Mouse (Mus musculus) midbrain, embryonic 14.5 days (tissue): ENCODE results near the gene Gm21973. TPM values are rescaled to one million over a fixed set of nuclear protein-coding genes. Genes with fewer than 3 reads are reported as not detected.

Experiments used
- ATAC-seq: fragments of 200-750 bp; cut with Nextera tagmentation; 2 replicates; pipeline ENCODE4 v1.8.0; 2017; ENCODE audit warnings: moderate number of reproducible peaks, moderate library complexity; ENCODE audit not compliant: low FRiP score, low TSS enrichment
- DNase-seq: peaks from one replicate; pipeline ENCODE4 v3.0.0-alpha.2; 2015
- H3K27ac ChIP-seq: fragments of 300-500 bp; sonication (generic); replicated peaks from 2 replicates; pipeline ENCODE4 v1.5.1; 2014; ENCODE audit warnings: mild to moderate bottlenecking, low read depth, low read length, moderate library complexity
- H3K27me3 ChIP-seq: fragments of 300-500 bp; sonication (generic); 2 replicates; pipeline ENCODE4 v1.6.1; 2014; ENCODE audit warnings: low read length, control low read depth, mixed read lengths; ENCODE audit not compliant: control insufficient read depth, insufficient read depth
- H3K36me3 ChIP-seq: fragments of 300-500 bp; sonication (generic); 2 replicates; pipeline ENCODE4 v1.6.1; 2014; ENCODE audit warnings: low read length, control low read depth; ENCODE audit not compliant: control insufficient read depth, insufficient read depth
- H3K4me1 ChIP-seq: fragments of 300-500 bp; sonication (generic); 2 replicates; pipeline ENCODE4 v1.6.1; 2014; ENCODE audit warnings: mild to moderate bottlenecking, antibody characterized with exemption, low read length, control low read depth; ENCODE audit not compliant: control insufficient read depth, insufficient read depth
- H3K4me2 ChIP-seq: fragments of 300-500 bp; sonication (generic); 2 replicates; pipeline ENCODE4 v1.6.1; 2014; ENCODE audit warnings: mild to moderate bottlenecking, low read length, moderate library complexity
- H3K4me3 ChIP-seq: fragments of 300-500 bp; sonication (generic); replicated peaks from 2 replicates; pipeline ENCODE4 v1.5.1; 2014; ENCODE audit warnings: low read depth, low read length
- H3K9ac ChIP-seq: fragments of 300-500 bp; sonication (generic); replicated peaks from 2 replicates; pipeline ENCODE4 v1.6.1; 2014; ENCODE audit warnings: mild to moderate bottlenecking, low read length, moderate library complexity
- H3K9me3 ChIP-seq: fragments of 300-500 bp; sonication (generic); 2 replicates; pipeline ENCODE4 v1.6.1; 2016; ENCODE audit warnings: low read length, control low read depth, mixed read lengths; ENCODE audit not compliant: control insufficient read depth
- WGBS: fragments of 180-500 bp; shearing (Covaris S2); extraction: QIAGEN DNeasy Blood & Tissue Kit; methylation state at CpG from one replicate; pipeline ENCODE4 v1.1.7; 2014; 5-methylcytosine and 5-hydroxymethylcytosine counted together
- polyA plus RNA-seq: library from polyadenylated mRNA; unstranded; fragments of >200 nt; fragmentation: Nextera tagmentation; extraction: Ambion mirVana; gene quantifications from 2 replicates; pipeline ENCODE4 v1.2.1, GENCODE M21; 2014

Gene Gm21973
- polyA plus RNA-seq, 1 experiment from 2014 or later, result not detected

DNA sequence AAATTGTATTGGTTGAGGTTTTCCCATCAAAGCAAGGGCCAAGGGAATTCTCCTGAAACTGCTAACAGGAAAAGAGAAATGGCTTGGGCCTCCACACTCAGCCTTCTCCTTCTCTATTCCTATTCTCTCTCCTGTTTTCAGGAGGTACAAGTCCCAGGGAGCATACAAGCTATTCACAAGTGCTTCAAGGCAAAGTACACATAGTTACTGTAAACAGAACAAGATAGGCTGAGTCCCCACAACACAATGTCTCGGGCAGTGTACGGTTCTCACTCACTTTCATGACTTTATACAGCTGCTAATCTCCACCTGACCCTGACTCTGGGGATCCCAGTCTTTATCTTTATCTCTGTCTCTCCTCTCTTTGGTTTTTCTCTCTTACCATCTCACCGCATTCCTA is 50.2 kb downstream of the Gm21973 start:
- DNase-seq, result no peak
- Histone ChIP-seq H3K4me1 (no peaks in the 10 kb centered on the region), H3K4me2 (no peak overlapping the region), H3K36me3 (no peaks in the 10 kb centered on the region), H3K27ac (no peak overlapping the region), H3K9me3 (no peaks in the 10 kb centered on the region), H3K9ac (no peak overlapping the region), H3K4me3 (no peak overlapping the region), H3K27me3 (no peaks in the 10 kb centered on the region)
- no peak for ATAC-seq
- WGBS, result 86% methylated on average over 3 of the region's 3 CpGs

DNA sequence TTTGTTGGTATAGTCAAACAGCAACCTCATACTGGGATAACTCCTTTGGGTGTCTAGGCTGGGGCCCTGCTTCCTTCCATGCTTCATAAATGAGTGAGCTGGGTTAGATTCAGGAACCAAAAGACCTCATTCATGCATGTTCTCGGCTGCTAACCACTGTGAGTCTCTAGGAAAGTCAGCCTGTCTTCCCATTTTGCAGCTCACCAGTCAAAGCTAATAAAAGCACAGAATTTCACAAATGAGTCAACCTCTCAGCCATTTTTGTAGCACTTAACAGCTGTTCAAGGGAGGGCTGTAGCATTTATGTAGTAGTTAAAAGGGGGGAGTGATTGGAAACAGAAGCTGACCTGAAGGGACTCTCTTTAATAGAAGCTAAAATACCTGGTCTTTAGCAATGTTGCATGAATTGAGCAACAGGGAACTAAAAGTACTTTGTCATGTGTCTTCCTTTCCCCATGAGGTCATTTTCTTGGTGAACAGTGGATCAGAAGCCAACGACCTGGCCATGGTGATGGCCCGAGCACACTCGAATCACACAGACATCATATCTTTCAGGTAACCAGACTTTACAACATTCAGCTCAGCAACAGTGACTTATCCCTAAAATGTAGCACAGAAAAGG is 53.3 kb downstream of the Gm21973 start:
- no peaks in the 10 kb centered on the region for H3K36me3 ChIP-seq
- H3K9ac ChIP-seq, result no peak overlapping the region
- DNase-seq, result no peak
- no peak for ATAC-seq
- no peaks in the 10 kb centered on the region for H3K9me3 ChIP-seq
- H3K4me2 ChIP-seq, result no peak overlapping the region
- H3K27me3 ChIP-seq, result no peaks in the 10 kb centered on the region
- no peaks in the 10 kb centered on the region for H3K4me1 ChIP-seq
- WGBS, result 92% methylated on average over 4 of the region's 4 CpGs
- no peak overlapping the region for H3K27ac ChIP-seq
- H3K4me3 ChIP-seq, result no peak overlapping the region

DNA sequence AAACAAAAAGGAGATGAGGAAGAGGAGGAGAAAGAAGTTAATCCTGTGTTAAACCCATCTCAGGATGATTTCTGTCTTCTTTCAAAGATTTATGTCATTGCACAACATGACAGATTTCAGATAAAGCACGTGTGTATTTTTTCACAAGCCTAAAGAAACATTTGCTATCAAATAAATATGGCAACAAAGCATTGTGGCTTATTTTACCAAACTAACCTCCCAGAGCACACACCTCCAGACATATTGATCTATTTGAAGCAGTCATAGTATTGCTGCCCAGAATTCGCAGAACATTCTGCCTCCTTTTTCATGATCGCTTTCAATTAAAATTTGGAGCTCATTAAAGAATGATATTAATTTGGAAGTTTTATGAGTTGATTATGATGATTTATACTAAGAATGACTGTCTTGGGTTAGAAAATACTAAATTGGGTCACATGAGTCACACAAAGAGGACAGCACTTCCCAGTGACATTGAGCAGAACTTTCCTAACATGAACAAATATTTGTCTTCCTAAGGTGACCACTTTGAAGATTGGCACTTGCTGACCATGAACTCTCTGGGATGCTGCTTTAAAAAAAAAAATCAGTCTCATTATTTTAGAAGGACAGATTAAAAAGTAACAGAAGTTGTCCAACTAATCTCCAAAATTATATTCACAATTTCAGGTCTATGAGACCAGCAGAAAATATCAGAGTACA is 54.7 kb downstream of the Gm21973 start:
- Histone ChIP-seq H3K9ac (no peak overlapping the region), H3K4me3 (no peak overlapping the region), H3K36me3 (no peaks in the 10 kb centered on the region), H3K4me2 (no peak overlapping the region), H3K4me1 (no peaks in the 10 kb centered on the region), H3K9me3 (no peaks in the 10 kb centered on the region), H3K27me3 (no peaks in the 10 kb centered on the region), H3K27ac (no peak overlapping the region)
- WGBS, result 94% methylated on average over 3 of the region's 3 CpGs
- ATAC-seq, result no peak
- DNase-seq, result no peak

DNA sequence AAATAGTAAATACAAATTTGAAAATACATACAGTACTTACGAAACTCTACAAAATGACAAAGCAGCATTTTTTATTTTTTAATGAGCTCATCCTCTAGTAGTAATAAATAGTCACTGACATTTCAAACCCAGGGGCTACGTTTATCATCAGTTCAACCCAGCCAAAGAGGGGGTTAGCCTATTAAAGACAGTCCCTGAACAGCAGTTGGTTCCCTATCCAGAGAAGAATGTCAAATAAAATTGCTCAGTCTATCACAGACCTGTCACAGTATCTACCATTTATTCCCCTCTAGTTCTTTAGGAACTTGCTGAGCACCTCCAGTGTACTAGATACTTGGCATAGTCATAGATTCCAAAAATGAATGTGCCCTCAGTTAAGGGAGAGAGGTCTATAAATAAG is 62.1 kb downstream of the Gm21973 start:
- DNase-seq (no peak), ATAC-seq (no peak)
- no peaks in the 10 kb centered on the region for H3K27me3 ChIP-seq
- H3K9me3 ChIP-seq, result no peaks in the 10 kb centered on the region
- no peaks in the 10 kb centered on the region for H3K36me3 ChIP-seq
- WGBS, result 78% methylated on average over 2 of the region's 2 CpGs
- no peak overlapping the region for H3K27ac ChIP-seq
- H3K4me3 ChIP-seq, result no peak overlapping the region
- no peak overlapping the region for H3K9ac ChIP-seq
- H3K4me2 ChIP-seq, result no peak overlapping the region
- no peaks in the 10 kb centered on the region for H3K4me1 ChIP-seq

DNA sequence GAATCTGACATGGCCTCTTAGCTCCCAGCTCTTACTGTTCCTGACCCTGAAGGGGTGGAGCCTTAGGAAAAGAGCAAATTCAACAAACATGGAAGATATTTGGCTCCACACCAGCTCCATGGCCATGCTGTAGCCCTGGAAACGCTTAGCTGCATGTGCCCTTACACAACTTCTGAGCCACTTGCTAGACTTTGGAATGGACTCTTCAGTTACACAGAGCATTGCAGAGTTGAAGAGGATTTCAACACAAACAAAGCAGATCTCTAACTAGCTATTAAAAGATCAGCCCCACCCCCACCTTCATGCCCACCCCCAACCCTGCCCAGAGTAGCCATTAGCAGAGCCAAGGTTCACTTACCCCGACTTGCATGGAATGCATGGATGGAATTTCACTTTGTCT is 74.6 kb downstream of the Gm21973 start:
- Histone ChIP-seq H3K9ac (no peak overlapping the region), H3K36me3 (no peaks in the 10 kb centered on the region), H3K27ac (no peak overlapping the region), H3K4me2 (no peak overlapping the region), H3K4me1 (no peaks in the 10 kb centered on the region), H3K9me3 (no peaks in the 10 kb centered on the region), H3K4me3 (no peak overlapping the region), H3K27me3 (no peaks in the 10 kb centered on the region)
- DNase-seq (no peak), ATAC-seq (no peak)
- WGBS, result 87% methylated on average over 2 of the region's 2 CpGs

DNA sequence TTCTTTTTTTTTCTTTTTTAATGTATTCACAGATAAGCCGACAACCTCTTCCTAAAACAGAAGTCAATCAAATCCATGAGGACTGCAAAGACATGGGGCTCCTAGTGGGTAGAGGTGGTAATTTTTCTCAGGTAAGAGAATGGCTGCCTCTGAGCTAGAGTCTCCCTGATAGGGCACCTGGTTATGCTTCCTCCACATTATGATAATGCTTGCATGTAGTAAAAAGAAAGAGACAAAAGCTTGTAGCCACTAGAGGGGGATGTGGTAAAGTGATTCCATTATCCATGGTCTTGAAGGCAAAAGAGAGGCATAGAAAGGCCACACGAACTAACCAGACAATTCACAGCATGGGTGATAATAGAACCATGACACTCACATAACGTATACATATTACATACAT is 75.2 kb downstream of the Gm21973 start:
- no peak overlapping the region for H3K4me3 ChIP-seq
- no peaks in the 10 kb centered on the region for H3K9me3 ChIP-seq
- H3K36me3 ChIP-seq, result no peaks in the 10 kb centered on the region
- no peak overlapping the region for H3K9ac ChIP-seq
- H3K4me1 ChIP-seq, result no peaks in the 10 kb centered on the region
- DNase-seq (peak; percentile 41), ATAC-seq (peak; percentile 67; the same call in 1 of the 2 replicates)
- H3K4me2 ChIP-seq, result no peak overlapping the region
- H3K27ac ChIP-seq, result no peak overlapping the region
- no peaks in the 10 kb centered on the region for H3K27me3 ChIP-seq
- WGBS, result 45% methylated on average over 3 of the region's 3 CpGs

GRCm38 (mm10) chr15:10409842-10410241 is 84.7 kb downstream of the Gm21973 start:
- no peaks in the 10 kb centered on the region for H3K36me3 ChIP-seq
- no peaks in the 10 kb centered on the region for H3K27me3 ChIP-seq
- ATAC-seq (no peak), DNase-seq (no peak)
- H3K4me3 ChIP-seq, result no peak overlapping the region
- 94% methylated on average over 3 of the region's 3 CpGs for WGBS
- no peak overlapping the region for H3K4me2 ChIP-seq
- no peak overlapping the region for H3K27ac ChIP-seq
- H3K9ac ChIP-seq, result no peak overlapping the region
- H3K4me1 ChIP-seq, result no peaks in the 10 kb centered on the region
- H3K9me3 ChIP-seq, result no peaks in the 10 kb centered on the region

DNA sequence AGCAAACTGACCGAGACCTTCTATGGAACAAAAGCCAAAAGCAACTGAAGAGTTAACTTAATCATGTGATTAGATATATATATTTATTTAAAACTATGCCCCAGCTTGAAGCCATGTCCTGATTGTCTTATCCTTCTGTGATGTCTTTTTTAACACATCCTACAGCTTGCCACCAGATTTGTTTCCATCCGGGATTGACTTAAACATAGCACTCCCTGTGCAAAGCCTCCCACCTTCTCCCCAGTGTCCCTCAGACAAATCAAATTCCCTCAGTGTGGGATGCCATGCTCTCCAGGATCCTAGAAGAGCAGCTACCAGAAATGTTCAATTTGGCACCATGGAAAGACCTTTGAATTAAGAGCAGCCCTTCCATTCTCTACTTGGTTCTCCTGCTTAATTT is 85.7 kb downstream of the Gm21973 start:
- ATAC-seq (no peak), DNase-seq (no peak)
- Histone ChIP-seq H3K4me2 (no peak overlapping the region), H3K4me1 (no peaks in the 10 kb centered on the region), H3K36me3 (no peaks in the 10 kb centered on the region), H3K4me3 (no peak overlapping the region), H3K27ac (no peak overlapping the region), H3K27me3 (no peaks in the 10 kb centered on the region), H3K9me3 (no peaks in the 10 kb centered on the region), H3K9ac (no peak overlapping the region)
- WGBS, result 82% methylated on average over 2 of the region's 2 CpGs

DNA sequence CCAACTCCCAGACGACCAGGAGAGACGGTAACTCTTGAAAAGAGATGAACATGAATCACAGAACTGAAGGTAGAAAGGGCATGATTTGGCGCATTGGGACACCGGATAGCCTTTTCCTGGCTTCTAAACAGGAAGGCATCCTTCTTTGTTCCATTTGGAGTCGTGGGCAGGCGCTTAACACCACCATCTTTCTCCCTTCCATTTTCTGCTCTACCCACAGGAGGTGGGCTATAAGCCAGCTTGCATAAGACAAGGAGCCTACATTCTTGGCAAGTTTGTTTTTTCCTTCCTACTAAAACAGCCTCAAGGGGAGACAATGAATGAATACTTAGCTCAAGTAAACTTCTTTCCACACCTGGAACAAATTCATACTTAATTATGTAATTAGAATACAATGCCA is 88.5 kb downstream of the Gm21973 start:
- Histone ChIP-seq H3K9me3 (no peaks in the 10 kb centered on the region), H3K27me3 (no peaks in the 10 kb centered on the region), H3K4me1 (no peaks in the 10 kb centered on the region), H3K36me3 (no peaks in the 10 kb centered on the region), H3K9ac (no peak overlapping the region), H3K27ac (no peak overlapping the region), H3K4me2 (no peak overlapping the region), H3K4me3 (no peak overlapping the region)
- no peak for ATAC-seq
- 91% methylated on average over 6 of the region's 6 CpGs for WGBS
- DNase-seq, result no peak
